Mouse (Mus musculus) ES-E14 (cell line): ENCODE results near the gene Mrln.

Experiments used
- CHD2 ChIP-seq: IDR thresholded peaks from 2 replicates; pipeline ENCODE4 v1.6.1; 2014; ENCODE audit warnings: mild to moderate bottlenecking, low read depth, low read length, inconsistent platforms
- MAFK ChIP-seq: IDR thresholded peaks from 2 replicates; pipeline ENCODE4 v1.6.1; 2014; ENCODE audit warnings: mild to moderate bottlenecking, low read depth, low read length, inconsistent platforms; ENCODE audit not compliant: insufficient read depth
- ZC3H11A ChIP-seq: IDR thresholded peaks from 2 replicates; pipeline ENCODE4 v1.6.1; 2012; ENCODE audit warnings: low read depth, mild to moderate bottlenecking, inconsistent platforms, low read length, borderline replicate concordance
- ZNF384 ChIP-seq: IDR thresholded peaks from 2 replicates; pipeline ENCODE4 v1.6.1; 2012; ENCODE audit warnings: low read depth, low read length, inconsistent platforms

DNA sequence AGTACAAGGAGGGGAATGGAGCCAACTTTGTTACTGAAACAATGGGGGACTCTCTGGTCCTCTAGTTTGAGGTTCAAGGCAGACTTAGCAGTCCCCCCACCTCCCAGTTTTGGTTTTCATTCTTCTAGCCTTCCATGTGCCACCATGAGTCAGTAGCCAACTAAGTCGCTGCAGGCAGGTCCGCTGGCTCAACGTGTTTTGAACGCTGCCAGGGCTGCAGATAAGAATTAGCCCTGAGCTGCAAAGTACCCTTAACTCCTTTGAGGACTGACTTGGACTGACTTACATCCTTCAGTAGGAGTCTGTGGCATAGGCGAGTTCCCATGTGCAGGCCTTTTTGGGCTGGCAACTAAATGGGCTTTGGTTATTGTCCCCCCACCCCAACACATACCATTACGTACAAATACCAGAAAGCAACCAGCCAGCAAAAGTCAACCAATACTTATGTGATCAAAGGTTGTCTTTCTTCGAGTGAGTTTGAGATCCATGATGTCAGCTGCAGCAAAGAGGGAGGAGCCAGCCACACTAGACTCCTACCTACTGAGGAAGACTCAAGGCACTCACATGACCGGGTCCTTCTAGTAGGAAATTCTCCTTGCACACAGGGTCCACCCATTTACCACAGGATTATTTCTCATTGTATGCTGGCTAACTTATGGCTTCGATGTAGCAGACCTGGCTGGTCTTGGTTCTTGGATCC lies 60.0 kb downstream of the Mrln start:
- TF ChIP-seq CHD2 (no peak), ZC3H11A (no peak), ZNF384 (no peak), MAFK (no peak)
